Mouse (Mus musculus) CD4-positive, CD25-positive, alpha-beta regulatory T cell, adult 9 weeks (primary cell): Measurements from ENCODE around the gene Asxl2. TPM values are rescaled to one million over a fixed set of nuclear protein-coding genes. Genes with fewer than 3 reads are reported as not detected.

Experiments used
- polyA plus RNA-seq: library from polyadenylated mRNA; unstranded; fragments of 100-300 nt; shearing (Covaris generic); gene quantifications from one replicate; pipeline ENCODE4 v1.2.1, GENCODE M21; 2017

Asxl2 gene
- polyA plus RNA-seq: 91.1 TPM

DNA sequence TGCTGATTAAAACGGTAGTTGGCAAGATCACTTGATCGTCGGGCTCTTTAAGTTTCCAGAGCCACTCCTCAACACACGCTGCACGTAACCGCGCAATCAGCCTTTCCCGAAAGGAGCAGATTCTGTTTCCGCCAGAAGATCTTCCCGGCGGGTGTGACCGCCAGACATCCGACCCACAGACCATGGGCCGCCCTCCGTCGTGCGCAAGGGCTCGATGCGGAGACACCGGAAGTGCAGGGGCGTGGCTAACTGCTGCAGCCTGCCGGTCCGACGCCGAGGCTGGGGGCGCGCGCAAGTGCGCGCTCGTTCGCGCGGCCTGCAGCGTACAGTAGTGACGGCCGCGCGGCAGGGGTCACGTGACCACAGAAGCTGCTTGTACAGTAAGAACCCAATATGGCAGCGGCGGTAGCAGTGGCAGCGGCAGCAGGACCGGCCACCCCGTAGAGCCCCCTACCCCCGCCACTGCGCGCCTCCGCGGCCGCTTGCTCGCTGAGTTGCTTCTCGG, at the start of gene Asxl2:
Gene Asxl2, plus strand, starts transcription at position 328 of the 505 bp plus-strand sequence.

Other genes with a start within 250 kb of the Asxl2 start
- gene Rab10, start 116.9 kb upstream of the Asxl2 start, polyA plus RNA-seq: 56.4 TPM
- 7.0 TPM for gene Kif3c, start 61.7 kb upstream of the Asxl2 start, polyA plus RNA-seq
- 20.5 TPM for gene Dtnb, start 145.5 kb downstream of the Asxl2 start, polyA plus RNA-seq